Mouse (Mus musculus) bone marrow, adult 2 months (tissue): Measurements from ENCODE around the gene Amh.

Source experiments
- CTCF ChIP-seq: fragments of 200-500 bp; IDR thresholded peaks from 2 replicates; pipeline ENCODE4 v1.5.1; 2011; ENCODE audit warnings: low read length, control low read depth; ENCODE audit not compliant: control insufficient read depth, insufficient read depth
- POLR2A ChIP-seq: fragments of 200-500 bp; IDR thresholded peaks from 2 replicates; pipeline ENCODE4 v1.6.1; 2011; ENCODE audit warnings: low read depth, mild to moderate bottlenecking, control low read depth, low read length, borderline replicate concordance; ENCODE audit not compliant: control insufficient read depth

DNA sequence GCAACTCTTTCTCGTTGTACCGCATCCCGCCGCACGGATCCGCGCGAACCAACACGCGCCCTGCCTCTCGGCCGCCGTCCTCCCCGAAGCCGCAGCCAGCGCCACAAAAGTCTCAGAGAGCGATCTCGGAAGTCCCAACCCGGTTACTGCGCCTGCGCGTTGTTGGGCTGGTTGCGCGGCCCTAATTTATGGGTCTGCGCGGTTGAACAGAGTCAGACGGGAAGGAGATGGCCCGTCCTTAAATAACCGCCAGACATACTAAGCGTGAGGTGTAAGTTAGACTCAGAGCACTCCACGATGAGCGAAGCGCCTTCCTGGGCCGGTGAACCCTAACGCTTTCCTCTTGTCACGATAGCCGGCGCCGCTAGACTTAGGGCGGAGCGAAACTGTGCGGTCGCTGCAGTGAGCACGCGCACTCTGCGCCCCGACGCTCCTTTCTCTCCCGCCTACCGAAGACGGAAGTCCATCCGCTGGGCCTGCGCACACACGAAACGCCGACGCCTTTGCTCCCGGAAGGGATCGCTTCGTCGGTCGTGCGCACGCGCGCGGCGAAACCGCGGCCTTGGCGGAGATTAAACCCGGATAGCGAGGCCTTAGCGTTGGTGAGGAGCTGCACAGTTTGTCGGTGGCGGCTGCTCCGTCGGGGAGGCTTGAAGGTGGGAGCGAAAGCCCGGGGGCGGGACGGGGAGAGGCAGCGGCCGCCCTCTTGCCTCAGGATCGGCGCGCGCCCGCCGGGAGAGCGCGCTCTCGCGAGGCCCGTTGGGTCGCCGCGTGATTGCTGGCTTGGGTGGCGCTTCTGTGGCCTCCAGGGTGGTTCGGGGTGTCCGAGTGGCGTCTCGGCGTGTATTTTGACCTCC, 6.7 kb upstream of the Amh start, which contains the start of the genes Sf3a2 and Plekhj1:
- TF ChIP-seq CTCF (no peak), POLR2A (peak; percentile 78)
